Mouse (Mus musculus) forebrain, embryonic 14.5 days (tissue): ENCODE data around the gene Gsc2. TPM values are rescaled to one million over a fixed set of nuclear protein-coding genes. Genes with fewer than 3 reads are reported as not detected.

Source experiments
- ATAC-seq: fragments of 200-750 bp; cut with Nextera tagmentation; 2 replicates; pipeline ENCODE4 v1.8.0; 2017; ENCODE audit warnings: mild to moderate bottlenecking, moderate library complexity
- DNase-seq: peaks from one replicate; pipeline ENCODE4 v3.0.0-alpha.2; 2015; ENCODE audit warnings: low spot score
- H3K27ac ChIP-seq: fragments of 300-500 bp; sonication (generic); 2 replicates; pipeline ENCODE4 v1.5.1; 2014; ENCODE audit warnings: low read depth, mild to moderate bottlenecking, control low read depth, low read length, moderate library complexity
- H3K27me3 ChIP-seq: fragments of 300-500 bp; sonication (generic); replicated peaks from 2 replicates; pipeline ENCODE4 v1.6.1; 2014; ENCODE audit warnings: low read length, control low read depth, mixed read lengths; ENCODE audit not compliant: control insufficient read depth, insufficient read depth
- H3K36me3 ChIP-seq: fragments of 300-500 bp; sonication (generic); 2 replicates; pipeline ENCODE4 v1.6.1; 2014; ENCODE audit warnings: low read length, control low read depth; ENCODE audit not compliant: control insufficient read depth, insufficient read depth
- H3K4me1 ChIP-seq: fragments of 300-500 bp; sonication (generic); 2 replicates; pipeline ENCODE4 v1.6.1; 2014; ENCODE audit warnings: antibody characterized with exemption, low read length, control low read depth; ENCODE audit not compliant: control insufficient read depth, insufficient read depth
- H3K4me2 ChIP-seq: fragments of 300-500 bp; sonication (generic); 2 replicates; pipeline ENCODE4 v1.6.1; 2014; ENCODE audit warnings: mild to moderate bottlenecking, control low read depth, low read length
- H3K4me3 ChIP-seq: fragments of 300-500 bp; sonication (generic); 2 replicates; pipeline ENCODE4 v1.5.1; 2014; ENCODE audit warnings: low read depth, low read length, control low read depth
- H3K9ac ChIP-seq: fragments of 300-500 bp; sonication (generic); 2 replicates; pipeline ENCODE4 v1.6.1; 2014; ENCODE audit warnings: mild to moderate bottlenecking, low read length, control low read depth, moderate library complexity
- H3K9me3 ChIP-seq: fragments of 300-500 bp; sonication (generic); replicated peaks from 2 replicates; pipeline ENCODE4 v1.6.1; 2016; ENCODE audit warnings: low read length, control low read depth, mixed read lengths; ENCODE audit not compliant: control insufficient read depth
- WGBS: fragments of 180-500 bp; shearing (Covaris S2); extraction: QIAGEN DNeasy Blood & Tissue Kit; methylation state at CpG from one replicate; pipeline ENCODE4 v1.1.7; 2014; 5-methylcytosine and 5-hydroxymethylcytosine counted together
- polyA plus RNA-seq: library from polyadenylated mRNA; unstranded; fragments of >200 nt; fragmentation: Nextera tagmentation; extraction: Ambion mirVana; gene quantifications from 2 replicates; pipeline ENCODE4 v1.2.1, GENCODE M21; 2014

The Gsc2 gene
- polyA plus RNA-seq, 1 experiment from 2014 or later = not detected

DNA sequence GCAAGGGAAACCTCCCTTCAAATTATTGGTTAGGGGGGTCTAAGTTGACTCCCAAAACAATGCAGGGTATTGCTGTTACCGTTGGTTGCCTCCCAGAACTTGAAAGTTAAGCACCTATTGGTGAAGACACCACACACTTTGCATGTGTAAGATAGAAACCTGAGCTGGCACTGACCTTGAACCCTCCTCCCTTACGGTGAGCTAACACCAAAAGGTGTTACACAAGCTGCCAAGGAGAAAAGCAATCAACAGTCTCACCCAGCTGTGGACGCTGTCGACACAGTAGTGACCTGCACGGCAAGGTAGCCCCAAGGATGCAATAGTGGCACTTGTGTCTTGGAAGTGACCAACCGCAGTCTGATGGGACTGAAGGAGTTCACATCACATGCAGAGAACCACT lies 30.7 kb downstream of the Gsc2 start:
- no peak overlapping the region for H3K9ac ChIP-seq
- DNase-seq (no peak), ATAC-seq (no peak)
- H3K4me3 ChIP-seq = no peak overlapping the region
- no peaks in the 10 kb centered on the region for H3K9me3 ChIP-seq
- H3K36me3 ChIP-seq = peaks cover 18% of the 10 kb centered on the region; the same call in 1 of the 2 replicates
- no peaks in the 10 kb centered on the region for H3K27me3 ChIP-seq
- H3K4me2 ChIP-seq = no peak overlapping the region
- H3K27ac ChIP-seq = no peak overlapping the region
- H3K4me1 ChIP-seq = peaks cover 2% of the 10 kb centered on the region; the same call in 1 of the 2 replicates
- WGBS = 95% methylated on average over 6 of the region's 6 CpGs

GRCm38 (mm10) chr16:17882196-17882595 lies 32.7 kb downstream of the Gsc2 start:
- no peak for ATAC-seq
- no peak for DNase-seq
- H3K9me3 ChIP-seq = no peaks in the 10 kb centered on the region

GRCm38 (mm10) chr16:17879571-17879970 lies 35.3 kb downstream of the Gsc2 start:
- no peak overlapping the region for H3K9ac ChIP-seq
- no peak for ATAC-seq
- H3K27ac ChIP-seq = no peak overlapping the region
- peaks cover 14% of the 10 kb centered on the region; the same call in 1 of the 2 replicates for H3K36me3 ChIP-seq
- H3K4me2 ChIP-seq = no peak overlapping the region
- no peaks in the 10 kb centered on the region for H3K27me3 ChIP-seq
- H3K4me3 ChIP-seq = no peak overlapping the region
- 96% methylated on average over 4 of the region's 4 CpGs for WGBS
- DNase-seq = no peak
- H3K9me3 ChIP-seq = no peaks in the 10 kb centered on the region
- H3K4me1 ChIP-seq = no peaks in the 10 kb centered on the region

More at GRCm38 (mm10) chr16:17882196-17882595, 32.7 kb downstream of the Gsc2 start:
- Histone ChIP-seq H3K36me3 (peaks cover 20% of the 10 kb centered on the region; the same call in 1 of the 2 replicates), H3K27me3 (no peaks in the 10 kb centered on the region), H3K4me1 (peaks cover 2% of the 10 kb centered on the region; the same call in 1 of the 2 replicates), H3K4me3 (no peak overlapping the region), H3K4me2 (no peak overlapping the region), H3K9ac (no peak overlapping the region), H3K27ac (no peak overlapping the region)

DNA sequence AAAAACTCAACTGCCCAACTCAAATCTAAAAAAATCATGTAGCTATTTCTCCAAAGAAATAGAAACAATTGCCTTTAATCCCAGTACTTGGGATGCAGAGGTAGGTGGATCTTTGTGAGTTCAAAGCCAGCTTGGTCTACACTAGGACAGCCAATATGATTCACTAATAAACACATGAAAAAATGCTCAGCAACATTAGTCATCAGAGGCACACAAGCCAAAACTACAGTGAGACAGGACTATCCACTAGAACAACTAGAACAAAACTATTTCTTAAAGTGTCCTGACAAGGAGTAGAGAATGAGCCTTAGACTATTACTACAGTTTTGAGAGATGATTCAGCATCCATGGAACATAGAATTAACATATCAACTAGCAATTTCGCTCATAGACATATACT lies 38.8 kb downstream of the Gsc2 start:
- no peaks in the 10 kb centered on the region for H3K4me1 ChIP-seq
- DNase-seq (no peak), ATAC-seq (no peak)
- no peak overlapping the region for H3K9ac ChIP-seq
- H3K36me3 ChIP-seq = peaks cover 23% of the 10 kb centered on the region
- H3K4me3 ChIP-seq = no peak overlapping the region
- H3K27me3 ChIP-seq = no peaks in the 10 kb centered on the region
- H3K27ac ChIP-seq = no peak overlapping the region
- 95% methylated on average over 1 of the region's 1 CpGs for WGBS
- no peaks in the 10 kb centered on the region for H3K9me3 ChIP-seq
- H3K4me2 ChIP-seq = no peak overlapping the region

DNA sequence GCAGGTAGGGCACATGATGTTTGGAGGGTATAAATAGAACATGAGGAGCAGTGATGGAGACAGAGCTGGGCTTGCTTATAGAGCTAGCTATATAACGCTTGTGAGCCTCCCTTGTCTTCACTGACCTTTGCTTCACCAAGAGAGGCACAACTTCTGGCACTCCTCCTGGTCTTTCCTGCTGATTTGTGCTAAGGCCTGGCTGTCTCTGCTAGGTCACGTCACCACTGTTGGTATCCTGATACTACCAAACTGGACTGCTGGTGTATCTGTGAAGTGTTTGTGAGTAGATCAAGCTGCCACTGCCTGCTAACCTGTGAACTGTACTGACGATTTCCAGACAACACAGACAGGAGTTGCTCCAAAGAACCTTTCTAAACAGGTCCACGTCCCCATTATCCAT lies 39.7 kb downstream of the Gsc2 start:
- no peak overlapping the region for H3K9ac ChIP-seq
- no peak overlapping the region for H3K4me3 ChIP-seq
- H3K36me3 ChIP-seq = peaks cover 32% of the 10 kb centered on the region
- H3K9me3 ChIP-seq = no peaks in the 10 kb centered on the region
- ATAC-seq (no peak), DNase-seq (no peak)
- no peak overlapping the region for H3K27ac ChIP-seq
- 89% methylated on average over 4 of the region's 4 CpGs for WGBS
- H3K27me3 ChIP-seq = no peaks in the 10 kb centered on the region
- no peak overlapping the region for H3K4me2 ChIP-seq
- no peaks in the 10 kb centered on the region for H3K4me1 ChIP-seq

DNA sequence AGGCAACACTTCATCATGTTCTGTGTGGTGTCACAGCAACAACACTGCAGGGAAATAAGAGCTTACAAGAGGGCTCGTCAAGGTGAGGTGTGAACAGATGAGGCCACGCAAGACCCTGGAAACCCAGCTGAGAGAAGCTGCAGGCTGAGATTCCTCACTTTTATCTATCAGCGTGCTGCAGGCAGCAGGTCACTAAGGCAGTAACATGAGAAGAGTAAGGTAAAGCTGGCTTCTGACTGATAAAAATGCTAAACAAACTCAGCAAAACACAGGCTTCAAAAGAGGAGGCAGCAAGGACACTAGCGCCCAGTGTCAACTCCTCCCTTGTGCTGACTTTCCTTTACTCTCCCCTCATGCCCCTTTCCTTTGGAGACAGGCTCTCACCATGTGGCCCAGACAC lies 41.9 kb downstream of the Gsc2 start:
- H3K9me3 ChIP-seq = no peaks in the 10 kb centered on the region
- H3K4me2 ChIP-seq = no peak overlapping the region
- peaks cover 45% of the 10 kb centered on the region for H3K36me3 ChIP-seq
- ATAC-seq (no peak), DNase-seq (no peak)
- WGBS = 80% methylated on average over 4 of the region's 4 CpGs
- H3K4me1 ChIP-seq = no peaks in the 10 kb centered on the region
- H3K9ac ChIP-seq = no peak overlapping the region
- H3K27me3 ChIP-seq = no peaks in the 10 kb centered on the region
- H3K27ac ChIP-seq = no peak overlapping the region
- no peak overlapping the region for H3K4me3 ChIP-seq

- peaks cover 45% of the 10 kb centered on the region for H3K36me3 ChIP-seq
- H3K9me3 ChIP-seq = no peaks in the 10 kb centered on the region
- DNase-seq = no peak
- no peaks in the 10 kb centered on the region for H3K4me1 ChIP-seq
- H3K27me3 ChIP-seq = no peaks in the 10 kb centered on the region
- H3K9ac ChIP-seq = no peak overlapping the region
- H3K4me3 ChIP-seq = no peak overlapping the region
- no peak for ATAC-seq
- 93% methylated on average over 5 of the region's 5 CpGs for WGBS
- H3K27ac ChIP-seq = no peak overlapping the region
- H3K4me2 ChIP-seq = no peak overlapping the region
Measured at GRCm38 (mm10) chr16:17871248-17871647, 43.6 kb downstream of the Gsc2 start.

- WGBS = 66% methylated on average over 6 of the region's 6 CpGs
Measured at GRCm38 (mm10) chr16:17865770-17866169, 49.1 kb downstream of the Gsc2 start.

DNA sequence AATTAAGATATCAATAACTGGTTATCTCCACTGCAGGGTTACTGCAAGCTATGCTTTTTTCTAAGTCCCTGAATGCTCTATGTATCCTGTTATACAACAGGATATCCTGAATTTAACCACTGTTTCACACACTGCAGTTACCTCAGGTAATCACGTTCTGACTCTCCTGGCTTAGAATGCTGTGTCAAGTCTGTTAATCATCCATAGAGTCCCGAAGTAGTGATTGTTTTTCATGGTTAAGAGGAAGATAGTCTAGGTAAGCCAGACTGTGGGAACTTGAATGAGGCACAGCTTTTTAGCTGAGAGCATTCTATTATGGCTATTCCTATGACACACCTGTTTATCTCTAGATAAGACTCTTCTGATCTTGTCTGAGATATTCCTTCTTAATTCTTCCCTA lies 49.6 kb downstream of the Gsc2 start:
- WGBS = 89% methylated on average over 2 of the region's 2 CpGs
- DNase-seq (no peak), ATAC-seq (no peak)
- Histone ChIP-seq H3K36me3 (peaks cover 29% of the 10 kb centered on the region), H3K4me3 (no peak overlapping the region), H3K27me3 (no peaks in the 10 kb centered on the region), H3K4me1 (no peaks in the 10 kb centered on the region), H3K9me3 (no peaks in the 10 kb centered on the region), H3K9ac (no peak overlapping the region), H3K4me2 (no peak overlapping the region), H3K27ac (no peak overlapping the region)

More at GRCm38 (mm10) chr16:17865770-17866169, 49.1 kb downstream of the Gsc2 start:
- H3K36me3 ChIP-seq = peaks cover 32% of the 10 kb centered on the region
- no peak overlapping the region for H3K27ac ChIP-seq
- no peaks in the 10 kb centered on the region for H3K9me3 ChIP-seq
- no peaks in the 10 kb centered on the region for H3K4me1 ChIP-seq
- DNase-seq = no peak
- no peak for ATAC-seq
- H3K9ac ChIP-seq = no peak overlapping the region
- no peaks in the 10 kb centered on the region for H3K27me3 ChIP-seq
- no peak overlapping the region for H3K4me3 ChIP-seq
- no peak overlapping the region for H3K4me2 ChIP-seq
